Mouse (Mus musculus) midbrain, embryonic 15.5 days (tissue): ENCODE measurements around the gene Tsc22d3. TPM values are rescaled to one million over a fixed set of nuclear protein-coding genes. Genes with fewer than 3 reads are reported as not detected.
A peak's percentile ranks its signal among the peaks of the same experiment; 100 is the strongest.

Experiments used
- ATAC-seq: fragments of 200-750 bp; cut with Nextera tagmentation; replicated peaks from 2 replicates; pipeline ENCODE4 v1.8.0; 2017; ENCODE audit warnings: moderate TSS enrichment
- H3K27ac ChIP-seq: fragments of 300-500 bp; sonication (generic); 2 replicates; pipeline ENCODE4 v1.5.1; 2015; ENCODE audit warnings: mild to moderate bottlenecking, inconsistent platforms
- H3K27me3 ChIP-seq: fragments of 300-500 bp; sonication (generic); replicated peaks from 2 replicates; pipeline ENCODE4 v1.6.1; 2015; ENCODE audit warnings: inconsistent platforms
- H3K36me3 ChIP-seq: fragments of 300-500 bp; sonication (generic); replicated peaks from 2 replicates; pipeline ENCODE4 v1.6.1; 2015; ENCODE audit warnings: inconsistent platforms
- H3K4me1 ChIP-seq: fragments of 300-500 bp; sonication (generic); 2 replicates; pipeline ENCODE4 v1.6.1; 2015; ENCODE audit warnings: inconsistent platforms
- H3K4me2 ChIP-seq: fragments of 300-500 bp; sonication (generic); 2 replicates; pipeline ENCODE4 v1.6.1; 2015; ENCODE audit warnings: inconsistent platforms, mild to moderate bottlenecking, moderate library complexity
- H3K4me3 ChIP-seq: fragments of 300-500 bp; sonication (generic); 2 replicates; pipeline ENCODE4 v1.5.1; 2015; ENCODE audit warnings: mild to moderate bottlenecking, inconsistent platforms
- H3K9ac ChIP-seq: fragments of 300-500 bp; sonication (generic); 2 replicates; pipeline ENCODE4 v1.6.1; 2015; ENCODE audit warnings: mild to moderate bottlenecking, inconsistent platforms
- H3K9me3 ChIP-seq: fragments of 300-500 bp; sonication (generic); 2 replicates; pipeline ENCODE4 v1.6.1; 2016; ENCODE audit warnings: inconsistent platforms
- WGBS: fragments of 180-500 bp; shearing (Covaris S2); methylation state at CpG from one replicate; pipeline ENCODE4 v1.1.7; 2015; ENCODE audit warnings: mixed read lengths; 5-methylcytosine and 5-hydroxymethylcytosine counted together
- polyA plus RNA-seq: library from polyadenylated mRNA; unstranded; fragments of >200 nt; fragmentation: Nextera tagmentation; extraction: Ambion mirVana; gene quantifications from 2 replicates; pipeline ENCODE4 v1.2.1, GENCODE M21; 2015

Gene Tsc22d3
- polyA plus RNA-seq: 123 TPM in 2 replicates

DNA sequence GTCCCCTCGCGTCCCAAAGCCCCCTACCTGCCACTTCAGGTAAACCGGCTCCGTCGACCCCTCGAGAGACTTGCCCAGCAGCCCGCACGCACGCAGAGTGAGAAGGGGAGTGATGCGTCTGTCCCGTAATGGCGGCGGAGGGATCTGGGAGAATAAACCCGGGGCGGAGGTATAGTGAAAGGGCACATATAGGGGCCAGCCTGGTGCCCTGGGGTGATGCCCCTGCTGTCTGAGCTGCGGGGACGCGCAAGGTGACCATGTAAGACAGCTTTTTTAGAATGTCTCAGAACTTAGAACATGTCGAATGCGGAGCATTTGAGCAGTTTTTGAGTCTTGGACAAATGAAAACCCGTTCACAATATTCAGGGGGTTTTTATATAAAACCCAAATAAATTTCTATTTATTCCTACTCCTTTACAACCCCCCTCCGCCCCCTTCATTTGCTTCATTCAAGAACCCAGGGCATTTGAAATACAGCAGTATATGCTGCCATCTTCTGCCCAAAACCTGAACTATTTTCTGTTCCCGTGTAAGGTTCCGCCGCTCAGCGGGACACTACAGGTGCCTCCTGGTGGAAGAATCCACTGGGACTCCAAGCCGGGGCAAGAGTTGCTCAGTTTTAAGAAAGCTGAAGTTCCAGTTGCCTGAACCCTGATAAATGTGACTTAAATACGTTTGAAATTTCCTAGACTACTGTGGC is at the start of gene Tsc22d3:
Gene Tsc22d3, minus strand, starts transcription at position 250 of the 700 bp plus-strand sequence.
- Histone ChIP-seq H3K4me2 (peak within 1 kb of the TSS; percentile 88), H3K9me3 (no peaks in the 10 kb centered on the region), H3K9ac (no peak within 1 kb of the TSS), H3K27me3 (peaks cover 35% of the 10 kb centered on the region), H3K36me3 (no peaks in the 10 kb centered on the region), H3K27ac (no peak within 1 kb of the TSS), H3K4me1 (0 out of 2 replicates have a peak, but pooled peaks cover 7% of the 10 kb centered on the region), H3K4me3 (peak within 1 kb of the TSS; percentile 51)
- 21% methylated on average over 28 of the region's 28 CpGs for WGBS
- peak; percentile 53 for ATAC-seq

DNA sequence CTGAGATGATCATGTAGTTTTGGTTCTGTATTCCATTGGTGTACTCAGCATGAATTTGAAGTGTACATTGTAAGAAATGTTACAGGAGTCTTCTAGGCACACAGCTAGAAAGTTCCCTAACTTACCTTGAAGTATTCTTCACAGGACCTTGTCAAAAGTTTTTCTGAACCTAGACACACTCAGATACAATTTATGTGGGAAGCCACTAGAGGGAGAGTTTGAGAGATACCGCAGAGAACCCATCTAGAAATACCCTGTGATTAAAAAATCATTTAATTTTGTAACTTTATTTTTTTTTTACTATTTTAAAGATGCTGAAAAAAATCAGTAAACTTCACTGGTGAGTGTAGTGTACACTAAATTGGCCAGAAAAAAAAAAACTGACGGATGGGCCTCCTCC is 39.1 kb upstream of the Tsc22d3 start:
- Histone ChIP-seq H3K4me1 (no peaks in the 10 kb centered on the region), H3K9me3 (no peaks in the 10 kb centered on the region), H3K9ac (no peak overlapping the region), H3K4me2 (no peak overlapping the region), H3K4me3 (no peak overlapping the region), H3K27me3 (0 out of 2 replicates have a peak, but pooled peaks cover 2% of the 10 kb centered on the region), H3K27ac (no peak overlapping the region), H3K36me3 (no peaks in the 10 kb centered on the region)
- no peak for ATAC-seq
- 67% methylated on average over 2 of the region's 2 CpGs for WGBS

DNA sequence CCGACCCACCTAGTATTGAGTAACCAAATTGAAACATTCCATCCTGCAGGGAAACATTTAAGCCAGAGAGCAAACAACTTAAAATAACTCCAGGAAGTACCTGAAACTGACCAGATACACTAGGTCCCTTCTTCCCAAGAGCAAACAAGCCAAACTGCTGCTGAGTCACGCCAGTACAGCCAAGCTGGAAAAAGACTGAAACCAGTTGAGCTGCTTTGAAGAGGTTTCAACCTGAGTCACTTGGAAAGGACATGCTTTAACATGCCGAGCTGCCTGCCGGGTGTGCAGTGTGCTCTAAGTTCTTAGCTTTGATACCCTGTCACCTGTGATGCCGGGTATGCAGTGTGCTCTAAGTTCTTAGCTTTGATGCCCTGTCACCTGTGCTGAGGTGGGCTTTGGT is 37.6 kb upstream of the Tsc22d3 start:
- Histone ChIP-seq H3K27me3 (no peaks in the 10 kb centered on the region), H3K9me3 (no peaks in the 10 kb centered on the region), H3K4me2 (no peak overlapping the region), H3K36me3 (no peaks in the 10 kb centered on the region), H3K4me1 (no peaks in the 10 kb centered on the region), H3K4me3 (no peak overlapping the region), H3K27ac (no peak overlapping the region), H3K9ac (no peak overlapping the region)
- no peak for ATAC-seq
- 79% methylated on average over 5 of the region's 5 CpGs for WGBS

DNA sequence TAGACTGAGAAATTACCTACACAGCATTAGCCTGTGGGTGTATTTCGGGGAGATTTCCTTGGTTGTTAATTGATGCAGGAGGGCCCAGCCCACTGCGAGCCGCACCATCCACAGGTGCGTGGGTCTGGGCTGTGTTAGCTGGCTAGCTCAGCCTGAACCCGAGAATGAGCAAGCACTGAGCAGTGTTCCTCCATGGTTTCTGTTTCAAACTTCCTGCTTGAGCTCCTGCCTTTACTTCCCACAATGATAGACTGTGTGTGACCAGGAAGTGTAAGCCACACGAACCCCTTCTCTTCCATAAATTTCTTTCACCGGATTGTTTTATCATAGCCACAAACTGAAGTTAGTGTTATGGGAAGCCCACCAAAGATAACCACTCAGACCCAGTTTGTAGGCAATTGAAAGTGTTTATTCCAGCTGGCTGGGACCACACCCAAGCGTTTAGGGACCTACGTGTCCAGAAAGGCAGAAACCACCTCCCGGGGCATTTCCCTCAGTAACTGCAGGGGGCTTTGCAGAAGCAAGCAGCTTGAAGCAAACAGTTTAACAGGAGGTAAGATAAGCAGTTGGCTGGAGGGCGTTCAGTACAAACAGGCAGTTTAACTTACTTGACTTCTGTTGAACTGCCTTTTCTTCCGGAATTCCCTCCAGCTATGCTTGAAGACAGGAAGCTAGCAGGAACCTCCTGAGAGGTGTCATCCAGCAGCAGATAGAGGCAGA is 24.6 kb upstream of the Tsc22d3 start:
- Histone ChIP-seq H3K27me3 (no peaks in the 10 kb centered on the region), H3K27ac (no peak overlapping the region), H3K36me3 (no peaks in the 10 kb centered on the region), H3K4me1 (no peaks in the 10 kb centered on the region), H3K9ac (no peak overlapping the region), H3K4me3 (no peak overlapping the region), H3K4me2 (no peak overlapping the region), H3K9me3 (no peaks in the 10 kb centered on the region)
- ATAC-seq: no peak
- 71% methylated on average over 12 of the region's 12 CpGs for WGBS

DNA sequence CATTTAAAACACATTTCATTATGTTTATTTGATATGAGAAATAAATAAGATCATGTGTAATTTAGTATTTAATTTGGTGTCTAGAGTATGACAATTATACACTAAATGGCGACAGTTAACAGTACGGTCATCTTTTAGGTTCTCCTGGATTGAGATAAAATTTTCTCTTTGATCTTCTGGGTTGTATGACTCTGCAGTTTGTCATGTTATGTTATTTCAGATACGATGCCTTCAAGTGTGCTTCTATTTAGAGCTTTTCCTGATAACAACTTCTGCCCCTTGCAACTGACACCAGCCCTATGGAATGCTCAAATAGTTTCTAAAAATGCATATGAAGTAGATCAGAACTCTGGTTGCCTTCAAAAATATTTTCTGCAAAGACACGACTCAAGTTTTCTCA is 9.5 kb upstream of the Tsc22d3 start:
- no peaks in the 10 kb centered on the region for H3K4me1 ChIP-seq
- WGBS: 89% methylated on average over 4 of the region's 4 CpGs
- peaks cover 9% of the 10 kb centered on the region for H3K27me3 ChIP-seq
- H3K9me3 ChIP-seq: no peaks in the 10 kb centered on the region
- H3K27ac ChIP-seq: no peak overlapping the region
- H3K9ac ChIP-seq: no peak overlapping the region
- H3K36me3 ChIP-seq: no peaks in the 10 kb centered on the region
- no peak overlapping the region for H3K4me2 ChIP-seq
- no peak overlapping the region for H3K4me3 ChIP-seq
- ATAC-seq: no peak

DNA sequence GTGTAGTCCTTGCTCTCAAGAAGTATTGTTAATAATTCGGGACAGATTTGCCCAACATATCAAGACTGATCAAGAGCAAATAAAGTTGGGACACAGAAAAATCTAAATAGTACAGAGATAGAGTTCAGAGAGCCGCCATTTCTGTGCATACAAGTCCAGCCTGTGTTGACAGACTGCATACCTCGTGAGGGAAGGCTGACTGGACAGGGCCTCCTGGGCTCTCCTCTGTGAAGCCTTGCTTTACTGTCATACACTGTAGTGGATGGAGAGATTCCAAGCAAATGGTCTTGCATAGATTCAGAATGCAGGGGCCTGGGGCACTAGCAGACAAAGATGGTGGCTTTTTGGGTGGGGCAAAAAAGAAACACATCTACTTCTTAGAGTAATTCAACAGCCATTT is 1.4 kb upstream of the Tsc22d3 start:
- 63% methylated on average over 3 of the region's 3 CpGs for WGBS
- peaks cover 28% of the 10 kb centered on the region for H3K27me3 ChIP-seq

DNA sequence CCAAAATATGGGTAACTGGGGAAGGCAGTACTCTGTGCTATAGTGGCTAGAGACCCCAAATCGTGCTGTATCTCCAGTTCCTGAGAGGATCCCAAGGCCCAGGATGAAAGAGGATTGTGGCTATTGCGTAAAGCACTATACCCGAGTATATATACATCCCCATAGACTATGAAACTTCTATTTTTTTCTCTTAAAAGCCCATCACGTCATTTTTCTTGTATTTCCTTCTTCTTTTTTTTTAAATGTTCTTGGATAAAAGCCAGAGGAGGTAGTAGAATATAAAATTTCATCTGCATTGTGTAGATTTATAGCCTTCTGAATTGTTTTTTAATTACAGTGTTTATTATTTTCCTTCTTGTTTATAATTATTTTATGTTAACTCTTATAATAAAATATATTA is 852 bp upstream of the Tsc22d3 start:
- 68% methylated on average over 4 of the region's 4 CpGs for WGBS
- H3K36me3 ChIP-seq: no peaks in the 10 kb centered on the region
- no peak for ATAC-seq

More for the DNA sequence above, 1.4 kb upstream of the Tsc22d3 start:
- no peak overlapping the region for H3K9ac ChIP-seq
- no peak for ATAC-seq
- H3K4me2 ChIP-seq: no peak overlapping the region
- H3K36me3 ChIP-seq: no peaks in the 10 kb centered on the region
- H3K9me3 ChIP-seq: no peaks in the 10 kb centered on the region
- H3K4me1 ChIP-seq: 0 out of 2 replicates have a peak, but pooled peaks cover 7% of the 10 kb centered on the region
- no peak overlapping the region for H3K4me3 ChIP-seq
- no peak overlapping the region for H3K27ac ChIP-seq

DNA sequence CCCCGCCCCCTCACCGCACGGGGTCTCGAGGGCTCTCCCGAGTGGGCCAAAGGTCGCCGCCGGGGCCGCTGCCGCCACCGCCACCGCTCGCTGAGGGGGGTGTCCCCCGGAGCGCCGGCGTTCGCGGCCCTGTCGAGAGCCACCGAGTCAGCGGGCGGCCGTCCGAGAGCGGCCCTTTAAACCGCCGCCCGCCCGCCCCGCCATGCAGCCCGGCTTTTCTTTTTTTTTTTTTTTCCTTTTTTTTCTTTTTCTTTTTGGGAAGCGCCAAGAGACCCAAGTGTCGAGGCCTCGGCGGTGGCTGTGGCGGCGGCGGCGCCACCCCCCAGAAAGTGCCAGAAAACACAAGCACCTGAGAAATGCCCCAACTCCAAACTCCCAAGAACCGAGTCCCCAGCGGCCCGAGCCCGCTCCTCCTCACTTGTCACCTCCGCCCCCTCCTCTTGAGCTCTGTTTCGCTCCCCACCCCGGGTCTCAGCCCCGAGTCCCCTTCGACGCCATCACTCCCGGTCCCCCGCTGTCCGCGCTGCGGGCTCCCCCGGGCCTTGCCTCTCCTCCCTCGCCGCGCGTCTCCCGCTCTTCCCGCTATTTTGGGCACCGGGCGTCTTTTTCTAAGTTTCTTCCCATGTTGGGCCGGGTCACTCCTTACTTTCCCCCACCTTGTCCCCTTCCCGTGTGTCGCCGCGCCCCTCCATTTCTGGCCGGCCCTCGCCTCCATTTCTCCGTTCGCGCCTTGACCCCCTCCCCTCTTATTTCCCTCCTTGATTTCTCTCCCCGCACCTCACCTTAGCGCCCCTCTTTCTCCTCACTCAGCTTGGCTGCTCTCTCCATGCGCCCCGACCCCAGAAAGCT is 674 bp downstream of the Tsc22d3 start:
- Histone ChIP-seq H3K4me1 (0 out of 2 replicates have a peak, but pooled peaks cover 7% of the 10 kb centered on the region), H3K27ac (no peak overlapping the region), H3K36me3 (no peaks in the 10 kb centered on the region), H3K4me3 (peak overlapping the region; percentile 51), H3K27me3 (peaks cover 39% of the 10 kb centered on the region), H3K9ac (no peak overlapping the region), H3K4me2 (peak overlapping the region; percentile 88), H3K9me3 (no peaks in the 10 kb centered on the region)
- ATAC-seq: peak; percentile 38; the same call in 1 of the 2 replicates
- WGBS: 26% methylated on average over 68 of the region's 78 CpGs

More for the DNA sequence above, 852 bp upstream of the Tsc22d3 start:
- Histone ChIP-seq H3K4me3 (no peak overlapping the region), H3K27ac (no peak overlapping the region), H3K4me1 (0 out of 2 replicates have a peak, but pooled peaks cover 7% of the 10 kb centered on the region), H3K9ac (no peak overlapping the region), H3K27me3 (peaks cover 32% of the 10 kb centered on the region), H3K4me2 (no peak overlapping the region), H3K9me3 (no peaks in the 10 kb centered on the region)

DNA sequence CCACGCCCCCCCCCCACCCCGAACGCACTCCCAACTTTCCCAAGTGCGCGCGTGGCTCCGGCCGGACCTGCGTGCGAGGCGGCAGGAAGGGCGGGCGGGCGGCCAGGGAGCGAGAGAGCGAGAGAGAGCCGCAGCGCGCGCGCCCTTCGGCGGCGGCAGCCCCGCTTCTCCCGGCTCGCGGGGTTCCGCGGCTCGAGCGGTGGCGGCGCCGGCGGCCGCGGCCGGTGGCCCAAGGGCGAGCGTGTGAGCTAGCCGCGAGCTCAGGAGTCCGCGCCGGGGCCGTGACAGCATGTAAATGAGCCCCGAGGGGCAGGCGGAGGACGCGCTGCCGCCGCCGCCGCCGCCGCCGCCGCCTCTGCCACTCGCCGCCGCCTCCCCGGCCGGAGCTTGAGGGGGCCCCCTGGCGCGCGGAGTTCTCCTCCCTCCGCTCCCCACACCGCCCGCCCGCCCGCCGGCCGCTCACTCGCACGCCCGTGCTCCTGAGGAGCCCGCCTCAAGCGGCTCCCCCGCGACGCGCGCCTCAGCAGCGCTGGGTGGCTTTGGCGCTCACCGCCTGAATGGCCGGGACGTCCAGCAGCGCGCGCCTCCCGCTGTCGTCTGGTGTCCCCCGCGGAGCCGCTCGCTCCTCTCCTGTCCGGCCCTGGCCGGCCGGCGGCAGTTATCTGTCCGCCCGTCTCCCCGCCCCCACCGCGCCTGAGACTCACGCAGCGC is 1.5 kb downstream of the Tsc22d3 start:
- H3K9me3 ChIP-seq: no peaks in the 10 kb centered on the region
- peak overlapping the region; percentile 88 for H3K4me2 ChIP-seq
- H3K36me3 ChIP-seq: no peaks in the 10 kb centered on the region
- WGBS: 28% methylated on average over 34 of the region's 109 CpGs
- H3K4me1 ChIP-seq: 0 out of 2 replicates have a peak, but pooled peaks cover 7% of the 10 kb centered on the region
- no peak overlapping the region for H3K27ac ChIP-seq
- ATAC-seq: peak; percentile 80
- H3K4me3 ChIP-seq: peak overlapping the region; percentile 51
- peaks cover 39% of the 10 kb centered on the region for H3K27me3 ChIP-seq
- H3K9ac ChIP-seq: peak overlapping the region; percentile 27; the same call in 1 of the 2 replicates

DNA sequence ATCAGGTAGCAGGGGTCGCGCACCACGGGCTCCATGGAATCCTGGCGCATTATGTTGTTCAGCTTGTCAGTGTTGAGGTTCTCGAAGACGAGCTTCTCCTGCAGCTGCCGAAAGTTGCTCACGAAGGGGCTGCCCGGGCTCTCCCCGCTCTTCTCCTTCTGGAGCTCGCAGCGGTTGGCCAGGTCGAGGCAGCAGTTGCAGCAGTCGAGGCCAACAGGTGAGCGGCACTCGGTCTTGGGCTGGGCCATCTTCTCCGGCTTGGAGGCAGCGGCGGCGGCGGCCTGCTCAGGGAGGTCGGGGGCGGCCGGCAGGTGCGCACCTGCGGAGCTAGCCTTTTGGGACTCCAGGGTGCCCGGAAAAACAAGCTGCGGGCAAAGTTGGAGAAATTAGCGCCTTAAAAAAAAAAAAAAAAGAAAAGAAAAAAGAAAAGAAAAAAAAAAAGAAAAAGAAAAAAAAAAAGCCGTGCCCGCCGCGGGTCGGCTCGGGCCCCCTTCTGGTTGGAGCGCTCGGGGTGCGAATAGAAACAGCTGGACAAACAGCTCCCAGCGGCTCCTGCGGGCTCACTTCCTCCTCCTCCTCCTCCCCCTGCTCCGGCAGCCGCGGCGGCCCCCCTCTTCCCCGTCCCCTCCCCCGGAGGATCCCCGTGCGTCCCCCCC is 2.1 kb downstream of the Tsc22d3 start:
- ATAC-seq: 0 out of 2 replicates have a peak, but pooled peaks have one; percentile 10
- peak overlapping the region; percentile 88 for H3K4me2 ChIP-seq
- H3K27me3 ChIP-seq: peaks cover 39% of the 10 kb centered on the region
- 0 out of 2 replicates have a peak, but pooled peaks cover 7% of the 10 kb centered on the region for H3K4me1 ChIP-seq
- 26% methylated on average over 39 of the region's 48 CpGs for WGBS
- H3K9me3 ChIP-seq: no peaks in the 10 kb centered on the region
- H3K9ac ChIP-seq: no peak overlapping the region; the same call in 1 of the 2 replicates
- H3K4me3 ChIP-seq: peak overlapping the region; percentile 51
- no peaks in the 10 kb centered on the region for H3K36me3 ChIP-seq
- H3K27ac ChIP-seq: no peak overlapping the region

DNA sequence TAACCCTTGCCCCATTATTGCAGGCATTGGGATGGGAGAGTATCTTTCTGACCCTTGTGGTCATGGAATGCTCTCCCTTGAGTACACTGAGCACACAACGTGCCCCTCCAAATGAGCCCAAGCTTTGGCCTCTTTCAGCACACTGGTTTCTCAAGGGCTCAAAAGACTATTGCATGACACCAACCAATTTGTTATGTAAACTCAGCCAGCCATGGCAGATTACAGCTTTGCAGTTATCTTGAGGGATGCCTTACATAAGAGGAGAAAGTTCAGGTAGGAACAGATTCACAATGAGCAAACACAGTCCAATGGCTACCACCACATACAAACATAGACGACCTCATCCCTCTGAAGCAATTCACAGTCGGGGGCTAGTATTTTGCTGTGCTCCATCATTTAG is 9.3 kb downstream of the Tsc22d3 start:
- no peak overlapping the region for H3K4me2 ChIP-seq
- no peak for ATAC-seq
- H3K36me3 ChIP-seq: no peaks in the 10 kb centered on the region
- WGBS: 86% methylated on average over 3 of the region's 3 CpGs
- H3K9me3 ChIP-seq: no peaks in the 10 kb centered on the region
- peaks cover 27% of the 10 kb centered on the region for H3K27me3 ChIP-seq
- no peak overlapping the region for H3K27ac ChIP-seq
- no peak overlapping the region for H3K4me3 ChIP-seq
- no peak overlapping the region for H3K9ac ChIP-seq
- H3K4me1 ChIP-seq: no peaks in the 10 kb centered on the region
